Mouse (Mus musculus) small intestine, adult 10 weeks (tissue): Measurements from ENCODE around the gene Ak8. TPM values are rescaled to one million over a fixed set of nuclear protein-coding genes. Genes with fewer than 3 reads are reported as not detected.

Source experiments
- polyA plus RNA-seq: library from polyadenylated mRNA; stranded (reverse); fragments of 350-450 nt; fragmentation: Illumina TruSeq; extraction: RNeasy Lipid Tissue Mini Kit (QIAGEN cat#74804); gene quantifications from one replicate; pipeline ENCODE4 v1.2.3, GENCODE M21; 2014; ENCODE audit warnings: low replicate concordance

Ak8 gene
- not detected for polyA plus RNA-seq

GRCm38 (mm10) chr2:28699361-28700335 is at the start of gene Ak8, which contains the start of gene Spaca9:
Ak8 (plus strand) TSS chr2:28700164.
Spaca9 (minus strand) TSS chr2:28699727.

GRCm38 (mm10) chr2:28840222-28840951 is 140.4 kb downstream of the Ak8 start, which contains the start of the genes Gtf3c4 and Ddx31:
Gtf3c4 (minus strand) TSS chr2:28840360.
Ddx31 (plus strand) TSS chr2:28840406.

Other genes starting within 250 kb of the Ak8 start
- gene 1700007K13Rik, start 233.8 kb upstream of the Ak8 start, polyA plus RNA-seq, result not detected
- gene Mrps2, start 232.1 kb upstream of the Ak8 start, polyA plus RNA-seq, result 69.0 TPM
- gene Gbgt1, start 203.3 kb upstream of the Ak8 start, polyA plus RNA-seq, result not detected
- not detected for gene Gm10134, start 194.1 kb upstream of the Ak8 start, polyA plus RNA-seq
- 8.7 TPM for gene Ralgds, start 187.0 kb upstream of the Ak8 start, polyA plus RNA-seq
- 256 TPM for gene Cel, start 136.8 kb upstream of the Ak8 start, polyA plus RNA-seq
- gene Gtf3c5, start 116.4 kb upstream of the Ak8 start, polyA plus RNA-seq, result 1.4 TPM
- not detected for gene Gfi1b, start 78.2 kb upstream of the Ak8 start, polyA plus RNA-seq
- 4.8 TPM for gene Tsc1, start 58.9 kb upstream of the Ak8 start, polyA plus RNA-seq
- not detected for gene Spaca9, start 437 bp upstream of the Ak8 start, polyA plus RNA-seq
- gene Gtf3c4, start 140.2 kb downstream of the Ak8 start, polyA plus RNA-seq, result 9.1 TPM
- gene Ddx31, start 140.2 kb downstream of the Ak8 start, polyA plus RNA-seq, result 3.1 TPM
- not detected for gene Barhl1, start 216.5 kb downstream of the Ak8 start, polyA plus RNA-seq